8 mouse cellular contexts compared by ENCODE assay signal in genomic region chr14:76787601-76788000, GRCm38 (mm10).
A peak's percentile ranks its signal among the peaks of the same experiment; 100 is the strongest.
DNase-seq lines count a peak whose midpoint lies in the region; ATAC-seq lines count a peak whose summit lies in the region.
"Had no signal": no experiment of that assay in that cellular context is flagged by ENCODE, and none has a peak within 500 bp of the region (broad histone marks: within the 10 kb centered on the region; RNA-seq: fewer than 3 reads in every experiment).

No protein-coding gene starts in this region.

- no peaks in the 10 kb centered on the region for H3K27me3 ChIP-seq in midbrain, embryonic 15.5 days (replicated peaks)
- H3K27me3 ChIP-seq: limb, embryonic 15.5 days had no signal

- H3K9ac ChIP-seq in midbrain, embryonic 15.5 days, result no peak overlapping the region
- H3K9ac ChIP-seq: limb, embryonic 15.5 days had no signal

- ATAC-seq in CD4-positive, CD25-positive, alpha-beta regulatory T cell, adult 4 months, result peak; percentile 34
- no peak for ATAC-seq in midbrain, embryonic 15.5 days (replicated peaks)

- H3K4me3 ChIP-seq in midbrain, embryonic 15.5 days, result no peak overlapping the region
- H3K4me3 ChIP-seq: limb, embryonic 15.5 days had no signal

- intact Hi-C loops in heart, postnatal 25 days (cut with DNase I), result loop anchor here (5.0 kb wide), 1 partner anchor 90 kb away; no protein-coding TSS in a partner anchor

- no peak overlapping the region for H3K4me2 ChIP-seq in midbrain, embryonic 15.5 days
- H3K4me2 ChIP-seq: limb, embryonic 15.5 days had no signal

- H3K27ac ChIP-seq in midbrain, embryonic 15.5 days, result no peak overlapping the region
- H3K27ac ChIP-seq: limb, embryonic 15.5 days had no signal

- H3K36me3 ChIP-seq in midbrain, embryonic 15.5 days (replicated peaks), result no peaks in the 10 kb centered on the region
- H3K36me3 ChIP-seq: limb, embryonic 15.5 days had no signal

- no peaks in the 10 kb centered on the region for H3K9me3 ChIP-seq in midbrain, embryonic 15.5 days
- H3K9me3 ChIP-seq: limb, embryonic 15.5 days had no signal

- peak; percentile 100 for DNase-seq in 416B (ENCODE audit: low read depth)
- peak; percentile 36 for DNase-seq in heart, postnatal 25 days (ENCODE audit: low spot score)
- DNase-seq in lung, postnatal 10 days, result peak; percentile 43
- DNase-seq in layer of hippocampus, postnatal 10 days (ENCODE audit: low spot score in 2 of 2), result no peak
- DNase-seq in left cerebral cortex, adult 8-10 months (ENCODE audit: low spot score in 2 of 2), result no peak

- peaks cover 14% of the 10 kb centered on the region for H3K4me1 ChIP-seq in midbrain, embryonic 15.5 days

- 85% methylated on average over 6 of the region's 6 CpGs for WGBS in midbrain, embryonic 15.5 days

Comparison
In these comparisons a context has a peak if more than half of its experiments do, and no peak if none do; other contexts are left out.
1. DNase-seq: peak in 416B (single experiment), heart, postnatal 25 days (single experiment) and lung, postnatal 10 days (single experiment); none in layer of hippocampus, postnatal 10 days (0 of 2) and left cerebral cortex, adult 8-10 months (0 of 2).